Mouse (Mus musculus) thymus, adult 18-20 months (tissue): Measurements from ENCODE around the gene Farp1.

Experiments
- DNase-seq, 2 experiments: peaks; one replicate each; pipeline ENCODE4 v3.0.0; 2022; ENCODE audit warnings: mixed read lengths in 2 of 2

Gene Farp1

DNA sequence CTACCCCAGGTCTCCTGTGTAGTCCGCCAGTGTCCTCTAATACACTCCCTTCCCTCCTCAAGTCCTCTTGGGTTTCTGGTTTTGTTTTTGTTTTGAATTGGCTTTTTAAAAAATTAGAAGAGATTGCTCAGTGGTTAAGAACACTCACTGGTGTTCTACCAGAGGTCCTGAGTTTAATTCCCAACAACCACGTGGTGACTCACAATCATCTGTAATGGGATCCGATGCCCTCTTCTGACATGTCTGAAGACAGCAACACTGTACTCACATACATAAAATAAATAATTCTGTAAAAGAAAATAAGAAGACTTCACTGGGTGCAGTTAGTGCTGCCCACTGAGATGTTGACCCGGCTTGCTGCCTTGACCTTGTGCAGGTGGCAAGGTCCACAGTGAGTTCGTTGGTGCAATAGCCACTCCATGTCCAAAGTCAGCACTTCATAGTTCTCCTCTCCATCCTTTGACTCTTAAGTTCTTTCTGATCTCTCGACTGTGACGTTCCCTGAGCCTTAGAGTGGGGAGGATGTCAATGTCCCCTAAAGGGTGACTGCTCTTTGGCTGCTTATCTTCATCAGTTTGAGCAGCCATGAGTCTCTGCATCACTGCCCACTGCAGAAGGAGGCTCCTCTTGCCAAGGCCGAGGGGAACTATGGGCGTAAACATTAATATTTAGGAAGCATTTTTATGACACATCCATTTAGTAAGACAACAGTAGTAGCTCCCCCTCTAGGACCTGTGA, 194.2 kb downstream of the Farp1 start:
- no peak for DNase-seq

DNA sequence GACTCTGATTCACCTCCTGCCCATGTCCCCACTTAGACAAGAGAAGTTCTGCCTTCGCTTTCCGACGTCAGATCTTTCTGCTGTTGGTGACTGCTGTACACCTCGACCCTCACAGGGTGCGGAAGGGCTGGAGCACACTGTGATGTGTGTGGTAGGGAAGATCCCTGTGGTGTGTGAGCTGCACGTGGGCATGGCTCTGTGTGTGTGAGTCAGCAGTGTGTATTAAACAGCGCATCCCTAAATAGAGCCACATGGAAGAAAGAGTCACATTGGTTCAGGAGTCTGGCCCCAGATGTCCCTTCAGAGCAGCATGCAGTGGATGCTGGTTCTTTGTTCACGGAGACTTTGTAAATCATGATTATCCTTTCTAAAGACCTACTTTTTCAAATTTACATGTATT, 196.2 kb downstream of the Farp1 start:
- no peak for DNase-seq

DNA sequence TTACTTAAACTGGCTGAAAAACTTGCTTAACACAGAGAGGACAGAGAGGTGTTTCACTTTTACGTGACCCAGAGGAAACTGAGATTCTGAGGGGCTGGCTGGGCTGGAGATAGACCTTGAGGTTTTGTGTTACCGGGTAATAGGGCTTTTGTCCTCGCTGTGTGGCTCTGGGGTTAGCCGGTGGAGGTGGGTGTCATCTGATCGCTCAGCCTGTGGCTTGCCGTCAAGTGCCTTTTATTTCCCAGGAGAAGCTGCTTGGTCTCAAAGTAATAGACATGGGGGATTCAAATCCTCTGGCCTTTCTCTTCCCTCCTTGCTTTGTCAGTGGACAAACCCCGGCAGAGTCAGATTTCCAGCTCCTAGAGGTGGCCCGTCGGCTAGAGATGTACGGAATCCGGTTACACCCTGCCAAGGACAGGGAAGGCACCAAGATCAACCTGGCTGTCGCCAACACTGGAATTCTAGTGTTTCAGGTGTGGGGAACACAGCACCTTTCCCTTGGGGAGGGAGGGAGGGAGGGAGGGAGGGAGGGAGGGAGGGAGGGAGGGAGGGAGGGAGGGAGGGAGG, 199.8 kb downstream of the Farp1 start:
- no peak for DNase-seq

- no peak for DNase-seq
These were observed 201.7 kb downstream of the Farp1 start for GRCm38 (mm10) chr14:121236736-121237135.

DNA sequence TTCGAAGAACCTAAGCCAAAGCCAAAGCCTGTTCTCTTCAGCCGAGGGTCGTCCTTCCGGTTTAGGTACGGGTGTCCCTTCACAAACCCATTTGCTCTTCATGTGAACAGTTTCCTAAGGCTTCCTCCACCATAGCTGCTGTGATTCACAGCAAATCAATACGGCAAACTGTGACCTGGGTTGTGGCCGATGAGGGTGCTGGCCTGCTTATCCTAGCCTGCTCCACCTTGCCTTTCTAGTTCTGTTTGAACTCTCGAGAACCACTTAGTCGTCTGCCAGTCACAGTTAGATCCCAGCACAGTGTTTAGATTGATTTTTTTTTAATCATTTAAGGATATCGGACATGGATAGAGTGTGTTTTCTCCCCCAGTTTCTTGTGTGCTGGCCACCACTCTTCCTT, 203.7 kb downstream of the Farp1 start:
- DNase-seq: no peak

DNA sequence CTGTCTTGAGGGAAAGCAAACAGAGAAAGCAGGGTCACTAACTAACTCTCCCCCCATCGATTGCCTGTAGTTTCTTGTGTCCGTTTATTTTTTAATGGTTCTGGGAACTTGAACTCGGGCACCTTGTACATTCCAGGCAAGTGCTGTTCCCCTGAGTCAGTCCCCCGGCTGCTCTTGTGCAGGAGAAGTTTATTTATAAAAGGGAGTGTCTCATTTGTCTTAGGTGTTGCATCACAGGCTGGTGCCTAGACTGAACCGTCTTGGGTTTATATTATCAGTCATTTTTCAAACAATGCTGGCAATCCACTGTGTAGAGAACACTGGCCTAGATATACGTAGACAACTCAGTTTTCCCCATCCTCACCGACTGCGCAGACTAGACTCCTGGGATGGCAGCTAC, 204.4 kb downstream of the Farp1 start:
- no peak for DNase-seq

DNA sequence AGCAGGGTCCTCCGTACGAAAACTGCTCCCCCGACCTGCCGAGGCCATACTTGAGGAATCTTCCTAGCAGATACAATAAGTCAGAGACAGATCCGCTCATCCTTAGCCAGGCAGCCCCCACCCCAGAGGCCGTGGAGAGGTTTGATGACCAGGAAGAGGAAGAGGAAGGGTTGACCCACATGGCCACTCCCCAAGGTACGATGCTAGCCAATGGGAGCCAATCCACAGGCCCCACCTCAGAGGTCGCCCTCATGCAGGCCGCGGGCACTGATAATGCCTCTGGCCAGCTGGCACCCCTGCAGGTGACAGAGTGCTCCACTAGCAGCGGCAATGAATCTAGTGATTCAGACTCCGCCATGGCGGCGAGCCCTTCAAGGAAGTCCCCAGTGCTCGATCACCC, 209.1 kb downstream of the Farp1 start:
- DNase-seq: no peak

DNA sequence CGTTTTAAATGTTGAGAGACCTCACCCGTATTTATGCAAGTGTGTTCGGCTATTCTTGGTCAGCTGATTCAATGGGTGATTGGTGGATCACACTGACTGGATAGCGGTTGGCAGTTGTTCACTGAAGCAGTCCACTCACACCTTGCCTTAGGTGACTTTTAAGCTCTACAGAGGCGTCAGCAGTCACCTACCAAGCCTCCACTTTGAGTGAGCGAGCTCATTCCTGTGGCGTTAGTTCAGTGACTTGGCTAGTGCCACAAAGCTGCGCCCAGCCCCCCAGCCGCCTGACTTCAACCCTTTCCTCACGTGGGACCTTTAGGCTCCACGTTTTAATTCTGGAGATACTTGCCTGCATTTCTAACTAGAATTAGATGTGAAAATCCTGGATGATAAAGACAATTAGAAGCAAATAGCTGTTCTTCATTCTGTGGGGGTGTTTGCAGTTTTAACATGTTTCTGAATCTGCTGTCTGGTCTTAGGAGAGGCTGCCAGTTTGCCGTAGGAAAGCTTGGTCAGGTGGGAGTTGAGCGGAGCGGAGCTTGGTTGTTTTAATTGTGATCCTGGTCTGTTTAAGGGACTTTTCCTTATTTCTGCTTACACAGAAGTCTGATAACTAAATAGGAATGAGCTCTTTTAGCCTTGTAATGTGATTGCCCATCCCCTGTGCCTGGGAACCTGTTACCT, 211.2 kb downstream of the Farp1 start:
- no peak for DNase-seq

GRCm38 (mm10) chr14:121247287-121247686, 212.3 kb downstream of the Farp1 start:
- no peak for DNase-seq

DNA sequence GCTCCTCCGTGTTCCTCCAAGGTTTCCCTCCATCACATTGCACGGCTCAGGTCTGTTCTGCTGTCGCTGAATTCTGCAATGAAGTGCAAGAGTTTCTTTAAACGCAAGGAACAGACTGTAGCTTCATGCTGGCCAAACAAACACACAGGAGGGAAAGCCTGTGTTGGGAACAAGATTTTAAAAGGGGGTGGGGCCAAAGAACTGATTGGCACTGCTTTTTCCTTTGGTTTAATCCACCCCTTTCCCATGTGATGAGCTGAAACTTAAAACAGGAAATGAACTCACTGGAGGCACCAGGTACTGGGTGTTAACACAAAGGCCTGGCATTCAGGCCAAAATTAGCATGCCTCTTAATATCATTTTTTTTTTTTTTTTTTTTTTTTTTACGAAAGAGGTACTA, 213.3 kb downstream of the Farp1 start:
- no peak for DNase-seq

DNA sequence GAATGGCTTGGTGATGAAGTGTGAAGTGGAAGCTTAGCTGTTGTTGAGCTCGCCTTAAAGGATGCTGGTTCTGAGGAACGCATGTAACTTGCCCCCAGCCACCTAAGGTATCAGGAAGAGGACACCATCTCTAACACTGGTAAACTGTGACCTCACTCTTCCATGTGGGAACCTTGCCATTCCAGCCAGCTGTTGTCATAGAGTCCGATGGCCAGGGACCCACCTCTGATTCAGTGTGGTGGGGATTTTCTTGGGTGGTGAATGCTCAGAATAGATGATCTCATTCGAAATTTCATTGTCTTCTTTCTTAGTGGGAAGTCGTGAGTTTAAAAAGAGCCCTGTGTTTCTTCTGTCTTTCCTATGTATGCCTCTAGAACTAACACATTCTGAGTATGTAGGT, 216.1 kb downstream of the Farp1 start:
- no peak for DNase-seq

DNA sequence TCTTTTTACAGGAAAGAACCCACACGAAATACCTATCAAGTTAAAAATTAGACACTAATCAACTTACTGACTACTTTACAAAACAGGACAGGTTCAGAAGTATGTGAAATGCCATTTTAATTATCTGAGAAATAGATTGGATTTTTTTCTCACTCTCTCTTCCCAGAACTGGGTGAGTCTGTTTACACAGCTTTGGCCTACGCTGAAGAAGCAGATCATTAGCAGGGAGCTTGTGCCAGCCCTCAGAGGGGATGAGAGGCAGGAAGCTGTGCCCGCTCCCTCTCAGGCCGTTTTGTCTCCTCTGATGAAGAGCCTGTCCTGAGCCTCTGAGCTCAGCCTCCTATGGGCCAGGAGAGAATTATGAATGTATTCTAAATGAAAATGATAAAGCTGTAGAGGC, 216.7 kb downstream of the Farp1 start:
- DNase-seq: no peak

DNA sequence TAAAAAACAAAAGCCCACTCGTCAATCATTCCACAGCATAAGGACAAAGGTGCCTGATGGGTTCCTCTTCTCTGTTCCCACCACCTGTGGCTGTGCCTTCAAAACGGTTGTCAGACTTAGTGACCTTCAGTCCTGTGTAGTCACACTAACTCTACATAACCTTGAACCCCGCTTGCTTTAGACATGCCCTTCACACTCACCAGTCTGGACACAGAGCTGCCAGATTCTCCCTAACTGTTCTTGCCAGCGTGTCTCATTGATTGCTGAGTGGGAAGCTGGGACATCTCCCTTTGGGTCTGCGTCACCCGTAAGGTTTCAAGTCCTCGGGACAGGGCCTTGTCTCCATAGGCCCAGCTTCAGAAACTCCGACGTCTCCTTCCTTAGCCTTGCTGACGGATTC, 217.5 kb downstream of the Farp1 start:
- no peak for DNase-seq

GRCm38 (mm10) chr14:121254869-121255268, 219.9 kb downstream of the Farp1 start:
- no peak for DNase-seq

- no peak for DNase-seq
These were observed 220.5 kb downstream of the Farp1 start for GRCm38 (mm10) chr14:121255469-121255868.

GRCm38 (mm10) chr14:121256896-121257295, 221.9 kb downstream of the Farp1 start:
- no peak for DNase-seq

DNA sequence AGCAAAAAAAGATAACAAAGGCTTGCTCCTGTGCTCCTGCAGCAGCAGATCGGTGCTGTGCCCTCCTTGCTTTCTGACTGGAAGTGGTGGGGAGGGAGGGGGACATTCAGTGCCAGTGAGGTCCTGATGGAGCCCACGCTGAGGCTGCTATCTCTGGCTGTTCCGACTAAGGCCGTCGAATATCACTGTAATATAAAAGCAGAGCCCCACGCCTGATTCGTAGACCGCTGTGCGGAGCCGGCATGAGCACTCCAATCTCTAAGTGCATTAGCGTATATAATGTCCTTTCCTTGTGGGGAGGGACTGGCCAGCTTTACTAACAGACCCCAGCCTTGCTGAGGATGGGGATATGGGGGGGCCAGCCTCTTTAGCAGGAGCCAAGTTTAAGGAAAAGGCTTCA, 224.3 kb downstream of the Farp1 start:
- no peak for DNase-seq

- no peak for DNase-seq
These were observed 224.8 kb downstream of the Farp1 start for GRCm38 (mm10) chr14:121259789-121260188.

DNA sequence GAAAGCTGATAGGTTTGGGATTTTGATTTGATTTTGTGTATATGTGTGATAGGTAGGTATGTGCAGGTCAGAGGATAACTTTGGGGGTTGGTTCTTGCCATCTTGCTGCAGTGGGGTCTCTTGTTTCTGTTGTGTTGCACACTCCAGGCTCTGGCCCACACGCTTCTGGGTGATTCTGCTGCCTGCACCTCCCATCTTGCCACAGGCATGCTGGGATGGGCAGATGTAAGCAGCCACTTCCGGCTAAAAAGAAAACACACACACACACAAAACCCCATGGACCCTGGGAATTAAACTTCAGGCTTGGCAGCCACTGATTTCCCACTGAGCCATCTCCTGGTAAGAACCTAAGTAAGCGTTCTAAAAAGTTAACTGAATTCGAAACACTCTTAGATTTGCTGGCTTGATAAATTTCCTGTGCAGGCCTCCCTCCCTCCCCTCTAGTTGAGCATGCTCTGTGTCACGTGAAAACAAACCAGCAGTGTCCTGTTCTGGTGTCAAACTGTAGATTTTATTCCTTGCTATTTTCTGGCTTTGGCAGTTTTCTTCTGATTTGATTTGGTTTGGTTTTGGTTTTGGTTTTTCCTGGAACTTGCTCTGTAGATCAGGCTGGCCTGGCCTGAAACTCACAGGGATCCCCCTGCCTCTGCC, 226.4 kb downstream of the Farp1 start:
- DNase-seq: no peak

- DNase-seq: no peak
These were observed 227.6 kb downstream of the Farp1 start for GRCm38 (mm10) chr14:121262606-121263005.

- DNase-seq: no peak
These were observed 228.9 kb downstream of the Farp1 start for GRCm38 (mm10) chr14:121263912-121264311.

DNA sequence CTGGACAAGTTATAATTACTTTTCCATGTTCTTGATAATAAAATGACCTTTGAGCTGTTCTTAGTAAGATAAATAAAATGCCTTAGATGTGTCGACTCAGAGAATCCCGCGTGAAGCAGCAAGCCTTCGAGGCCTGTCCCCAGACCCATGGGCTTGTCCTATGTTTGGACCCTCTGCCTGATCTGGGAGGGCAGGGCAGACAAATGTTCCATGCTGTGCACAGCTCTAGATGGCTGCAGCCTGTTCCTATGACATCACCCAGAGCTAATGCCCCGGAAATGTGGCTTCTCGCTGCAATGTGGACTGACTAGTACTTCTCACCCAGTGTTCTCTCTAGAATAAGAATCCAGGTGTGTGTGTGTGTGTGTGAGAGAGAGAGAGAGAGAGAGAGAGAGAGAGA, 229.5 kb downstream of the Farp1 start:
- DNase-seq: no peak

- no peak for DNase-seq
These were observed 232.8 kb downstream of the Farp1 start for GRCm38 (mm10) chr14:121267801-121268200.

DNA sequence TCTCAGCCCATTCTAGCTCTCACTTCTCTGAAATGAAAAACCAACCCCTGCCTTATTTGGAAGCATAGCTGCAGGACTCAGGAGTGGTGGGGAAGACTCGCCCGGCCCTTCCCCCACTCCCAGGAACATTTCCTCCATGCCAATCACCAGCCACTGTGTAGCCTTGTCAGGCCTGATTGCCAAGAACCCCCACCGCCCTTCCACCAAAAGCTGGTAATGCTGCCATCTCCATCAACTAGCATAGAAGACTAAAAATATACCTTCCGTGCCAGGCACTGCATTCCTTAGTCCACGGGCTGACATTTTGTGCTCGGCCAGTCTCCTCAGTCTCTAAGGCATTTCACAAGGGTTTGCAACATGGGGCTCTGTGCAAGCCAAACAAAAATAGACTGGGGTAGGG, 235.5 kb downstream of the Farp1 start:
- no peak for DNase-seq
